Mouse (Mus musculus) heart, embryonic 15.5 days (tissue): Measurements from ENCODE around the gene Palm. TPM values are rescaled to one million over a fixed set of nuclear protein-coding genes. Genes with fewer than 3 reads are reported as not detected.

ENCODE experiments used
- ATAC-seq: fragments of 200-750 bp; cut with Nextera tagmentation; replicated peaks from 2 replicates; pipeline ENCODE4 v1.8.0; 2017; ENCODE audit warnings: low read depth, moderate TSS enrichment; ENCODE audit not compliant: insufficient number of reproducible peaks, insufficient read depth, low FRiP score
- H3K27ac ChIP-seq: fragments of 300-500 bp; sonication (generic); 2 replicates; pipeline ENCODE4 v1.5.1; 2015; ENCODE audit warnings: mild to moderate bottlenecking, inconsistent platforms
- H3K27me3 ChIP-seq: fragments of 300-500 bp; sonication (generic); 2 replicates; pipeline ENCODE4 v1.6.1; 2015; ENCODE audit warnings: inconsistent platforms
- H3K36me3 ChIP-seq: fragments of 300-500 bp; sonication (generic); 2 replicates; pipeline ENCODE4 v1.6.1; 2015; ENCODE audit warnings: mild to moderate bottlenecking, inconsistent platforms
- H3K4me1 ChIP-seq: fragments of 300-500 bp; sonication (generic); replicated peaks from 2 replicates; pipeline ENCODE4 v1.6.1; 2015; ENCODE audit warnings: inconsistent platforms
- H3K4me2 ChIP-seq: fragments of 300-500 bp; sonication (generic); 2 replicates; pipeline ENCODE4 v1.6.1; 2015; ENCODE audit warnings: inconsistent platforms, mild to moderate bottlenecking, moderate library complexity
- H3K4me3 ChIP-seq: fragments of 300-500 bp; sonication (generic); 2 replicates; pipeline ENCODE4 v1.5.1; 2015; ENCODE audit warnings: mild to moderate bottlenecking, inconsistent platforms
- H3K9ac ChIP-seq: fragments of 300-500 bp; sonication (generic); 2 replicates; pipeline ENCODE4 v1.6.1; 2015; ENCODE audit warnings: mild to moderate bottlenecking, inconsistent platforms
- H3K9me3 ChIP-seq: fragments of 300-500 bp; sonication (generic); replicated peaks from 2 replicates; pipeline ENCODE4 v1.6.1; 2016; ENCODE audit warnings: inconsistent platforms
- WGBS: fragments of 180-500 bp; shearing (Covaris S2); methylation state at CpG from one replicate; pipeline ENCODE4 v1.1.7; 2015; ENCODE audit warnings: mixed read lengths; 5-methylcytosine and 5-hydroxymethylcytosine counted together
- polyA plus RNA-seq: library from polyadenylated mRNA; unstranded; fragments of >200 nt; fragmentation: Nextera tagmentation; extraction: Ambion mirVana; gene quantifications from 2 replicates; pipeline ENCODE4 v1.2.1, GENCODE M21; 2015

Gene Palm
- polyA plus RNA-seq, 1 experiment from 2014 or later = 57.8 TPM

DNA sequence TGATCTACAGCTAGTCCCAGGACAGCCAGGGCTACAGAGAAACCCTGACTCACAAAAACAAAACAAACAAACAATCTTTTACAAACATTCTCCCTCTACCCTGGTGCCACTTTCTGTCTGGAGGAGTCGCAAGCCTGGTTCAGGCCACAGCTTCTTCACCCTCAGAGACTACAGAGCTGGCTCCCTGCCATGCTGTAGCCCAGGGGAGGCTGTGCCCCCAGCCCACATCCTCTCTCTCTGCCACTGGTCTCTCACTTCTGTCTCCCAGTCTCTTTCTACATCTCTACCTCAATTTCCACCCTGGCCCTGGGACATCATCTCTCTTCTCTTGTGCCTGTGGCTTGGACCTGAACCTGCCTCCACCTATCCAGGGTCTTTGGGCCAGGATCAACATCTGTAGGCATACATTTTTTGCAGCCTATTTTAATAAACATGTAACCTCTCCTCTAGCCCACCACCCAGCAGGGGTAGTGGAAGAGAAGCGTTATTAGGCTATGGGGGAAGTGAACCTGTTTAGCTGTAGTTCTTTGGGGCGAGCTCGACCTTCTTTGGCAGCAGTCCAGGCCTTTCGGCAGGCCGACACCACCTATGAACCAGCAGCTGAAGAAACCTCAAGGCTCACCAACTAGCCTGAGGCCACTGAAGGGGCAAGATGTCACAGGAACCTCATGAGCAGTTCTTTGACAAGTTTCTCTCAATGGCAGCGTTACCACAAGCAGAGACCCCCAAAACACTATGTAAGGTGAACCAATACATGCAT, 38.8 kb downstream of the Palm start:
- Histone ChIP-seq H3K36me3 (no peaks in the 10 kb centered on the region), H3K27ac (no peak overlapping the region), H3K9ac (no peak overlapping the region), H3K4me1 (peaks cover 3% of the 10 kb centered on the region; the same call in 1 of the 2 replicates), H3K9me3 (no peaks in the 10 kb centered on the region), H3K27me3 (no peaks in the 10 kb centered on the region), H3K4me2 (no peak overlapping the region), H3K4me3 (no peak overlapping the region)
- ATAC-seq = no peak
- 62% methylated on average over 7 of the region's 7 CpGs for WGBS

DNA sequence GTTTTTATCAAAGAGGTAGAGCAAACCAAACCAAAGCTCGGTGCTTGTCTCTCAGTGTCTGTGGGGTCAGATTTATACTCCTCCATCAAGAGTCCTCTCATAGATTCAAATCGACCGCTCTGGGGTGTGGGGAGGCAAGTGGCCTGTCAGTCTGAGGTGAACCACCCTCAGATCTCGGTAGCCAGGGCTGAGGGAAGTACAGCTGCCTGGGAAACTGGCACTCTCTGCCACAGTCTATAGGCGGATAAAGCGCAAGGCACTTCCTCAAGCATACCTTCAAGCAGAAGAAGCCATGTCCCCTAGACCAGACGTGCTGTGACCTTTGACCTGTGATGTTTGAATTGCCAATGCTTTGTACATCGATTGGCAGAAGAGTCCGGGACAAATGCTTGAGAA, 39.4 kb downstream of the Palm start:
- Histone ChIP-seq H3K9ac (no peak overlapping the region), H3K27me3 (no peaks in the 10 kb centered on the region), H3K4me3 (no peak overlapping the region), H3K9me3 (no peaks in the 10 kb centered on the region), H3K4me1 (peaks cover 3% of the 10 kb centered on the region; the same call in 1 of the 2 replicates), H3K4me2 (no peak overlapping the region), H3K27ac (no peak overlapping the region), H3K36me3 (no peaks in the 10 kb centered on the region)
- no peak for ATAC-seq
- WGBS = 75% methylated on average over 9 of the region's 9 CpGs

DNA sequence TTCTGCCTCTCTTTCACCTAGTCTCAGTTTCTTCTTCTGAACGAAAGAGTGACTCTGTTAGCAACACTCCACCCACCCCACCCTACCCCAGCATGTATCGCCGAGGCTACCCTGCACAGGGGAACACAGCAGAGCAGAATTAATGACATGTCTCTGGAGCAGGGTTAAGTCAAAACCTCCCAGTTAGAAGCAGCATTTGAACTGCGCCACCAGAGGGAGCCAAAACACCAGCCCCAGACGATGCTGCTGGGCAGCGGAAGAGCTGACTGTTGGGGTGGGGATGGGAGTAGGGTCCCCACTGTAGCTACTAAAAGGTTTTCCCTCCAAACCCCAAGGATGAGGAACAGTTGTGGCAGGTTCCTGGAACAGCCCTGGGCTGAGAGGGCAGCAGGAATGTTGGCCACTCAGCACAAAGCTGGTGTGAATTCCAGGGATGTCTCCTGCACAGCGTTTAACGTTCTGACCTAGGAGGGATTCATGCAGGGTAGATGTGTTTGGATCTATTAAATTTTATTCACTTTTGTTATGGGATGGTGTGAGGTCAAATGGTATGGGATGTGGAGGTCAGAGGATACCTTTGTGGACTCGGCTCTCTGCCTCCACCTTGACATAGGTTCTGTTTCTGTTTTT, 41.5 kb downstream of the Palm start:
- H3K4me3 ChIP-seq = no peak overlapping the region
- no peaks in the 10 kb centered on the region for H3K36me3 ChIP-seq
- H3K4me2 ChIP-seq = 0 out of 2 replicates have a peak overlapping the region, but pooled peaks have one; percentile 29
- H3K4me1 ChIP-seq = peaks cover 3% of the 10 kb centered on the region; the same call in 1 of the 2 replicates
- 14% methylated on average over 9 of the region's 9 CpGs for WGBS
- H3K27ac ChIP-seq = no peak overlapping the region
- ATAC-seq = peak; percentile 36; the same call in 1 of the 2 replicates
- H3K9ac ChIP-seq = no peak overlapping the region
- H3K27me3 ChIP-seq = no peaks in the 10 kb centered on the region
- no peaks in the 10 kb centered on the region for H3K9me3 ChIP-seq

DNA sequence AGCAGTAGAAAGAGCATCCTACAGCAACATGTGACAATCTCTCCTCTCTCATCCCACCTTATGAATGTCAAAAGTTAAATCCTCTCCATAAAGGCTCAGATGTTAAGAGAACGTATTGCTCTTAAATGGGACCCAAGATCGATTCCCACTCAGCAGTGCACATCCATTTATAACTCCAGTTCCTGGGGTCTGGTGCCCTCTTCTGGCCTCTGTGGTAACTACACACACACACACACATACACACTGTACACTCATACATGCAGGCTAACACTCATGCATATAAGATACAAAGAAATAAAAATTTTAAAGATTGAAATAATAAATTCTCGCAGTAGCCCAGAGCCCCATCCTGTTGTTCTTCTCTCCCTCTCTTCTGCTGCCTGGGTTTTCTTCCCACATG, 43.5 kb downstream of the Palm start:
- Histone ChIP-seq H3K36me3 (no peaks in the 10 kb centered on the region), H3K9ac (no peak overlapping the region), H3K4me3 (no peak overlapping the region), H3K27me3 (no peaks in the 10 kb centered on the region), H3K9me3 (no peaks in the 10 kb centered on the region), H3K27ac (no peak overlapping the region), H3K4me1 (peaks cover 15% of the 10 kb centered on the region), H3K4me2 (no peak overlapping the region)
- ATAC-seq = no peak
- 94% methylated on average over 3 of the region's 3 CpGs for WGBS

DNA sequence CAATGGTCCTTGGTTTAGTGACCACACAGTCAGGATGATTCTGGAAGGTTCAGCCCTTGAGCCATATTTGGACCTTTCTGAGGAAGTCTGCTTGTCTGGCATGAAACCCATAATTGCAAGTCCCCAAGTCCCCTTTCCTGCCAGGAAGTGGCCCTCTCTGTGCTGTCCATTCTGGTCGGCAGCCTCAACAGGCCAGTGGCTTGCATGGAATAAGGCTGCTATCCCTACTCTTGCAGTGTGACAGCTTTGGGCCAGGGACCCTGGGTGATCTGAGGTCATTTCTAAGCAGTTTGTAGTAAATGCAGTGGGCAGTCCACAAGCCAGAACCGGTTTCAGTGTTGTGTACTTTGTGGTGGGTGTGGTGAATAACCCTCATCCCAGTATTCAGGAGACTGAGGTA, 44.8 kb downstream of the Palm start:
- Histone ChIP-seq H3K4me1 (peaks cover 27% of the 10 kb centered on the region), H3K4me3 (no peak overlapping the region), H3K36me3 (no peaks in the 10 kb centered on the region), H3K9ac (no peak overlapping the region), H3K27ac (no peak overlapping the region), H3K4me2 (no peak overlapping the region), H3K27me3 (no peaks in the 10 kb centered on the region), H3K9me3 (no peaks in the 10 kb centered on the region)
- no peak for ATAC-seq
- 44% methylated on average over 2 of the region's 2 CpGs for WGBS

DNA sequence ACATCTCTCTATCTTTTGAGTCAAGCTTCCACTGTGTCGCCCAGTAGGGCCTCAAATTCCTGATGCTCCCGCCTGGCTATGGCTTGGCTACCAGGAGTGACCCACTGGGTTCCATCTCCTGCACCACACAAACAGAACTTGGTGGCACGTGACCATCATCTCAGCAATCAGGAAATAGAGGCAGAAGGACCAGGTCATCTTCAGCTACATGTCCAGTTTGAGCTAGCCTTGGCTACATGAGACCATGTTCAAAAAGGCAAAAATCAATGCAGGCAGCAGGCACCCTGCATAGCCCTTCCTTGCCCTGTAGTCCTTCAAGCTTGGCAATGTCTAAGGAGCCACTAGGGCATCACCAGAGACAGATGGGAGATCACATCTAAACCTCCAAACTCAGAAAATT, 46.7 kb downstream of the Palm start:
- no peak overlapping the region for H3K9ac ChIP-seq
- H3K4me3 ChIP-seq = no peak overlapping the region
- no peaks in the 10 kb centered on the region for H3K9me3 ChIP-seq
- WGBS = 87% methylated on average over 3 of the region's 3 CpGs
- H3K27me3 ChIP-seq = no peaks in the 10 kb centered on the region
- H3K36me3 ChIP-seq = no peaks in the 10 kb centered on the region
- peak overlapping the region; percentile 84 for H3K4me2 ChIP-seq
- H3K4me1 ChIP-seq = peaks cover 33% of the 10 kb centered on the region
- peak overlapping the region; percentile 94 for H3K27ac ChIP-seq
- no peak for ATAC-seq

DNA sequence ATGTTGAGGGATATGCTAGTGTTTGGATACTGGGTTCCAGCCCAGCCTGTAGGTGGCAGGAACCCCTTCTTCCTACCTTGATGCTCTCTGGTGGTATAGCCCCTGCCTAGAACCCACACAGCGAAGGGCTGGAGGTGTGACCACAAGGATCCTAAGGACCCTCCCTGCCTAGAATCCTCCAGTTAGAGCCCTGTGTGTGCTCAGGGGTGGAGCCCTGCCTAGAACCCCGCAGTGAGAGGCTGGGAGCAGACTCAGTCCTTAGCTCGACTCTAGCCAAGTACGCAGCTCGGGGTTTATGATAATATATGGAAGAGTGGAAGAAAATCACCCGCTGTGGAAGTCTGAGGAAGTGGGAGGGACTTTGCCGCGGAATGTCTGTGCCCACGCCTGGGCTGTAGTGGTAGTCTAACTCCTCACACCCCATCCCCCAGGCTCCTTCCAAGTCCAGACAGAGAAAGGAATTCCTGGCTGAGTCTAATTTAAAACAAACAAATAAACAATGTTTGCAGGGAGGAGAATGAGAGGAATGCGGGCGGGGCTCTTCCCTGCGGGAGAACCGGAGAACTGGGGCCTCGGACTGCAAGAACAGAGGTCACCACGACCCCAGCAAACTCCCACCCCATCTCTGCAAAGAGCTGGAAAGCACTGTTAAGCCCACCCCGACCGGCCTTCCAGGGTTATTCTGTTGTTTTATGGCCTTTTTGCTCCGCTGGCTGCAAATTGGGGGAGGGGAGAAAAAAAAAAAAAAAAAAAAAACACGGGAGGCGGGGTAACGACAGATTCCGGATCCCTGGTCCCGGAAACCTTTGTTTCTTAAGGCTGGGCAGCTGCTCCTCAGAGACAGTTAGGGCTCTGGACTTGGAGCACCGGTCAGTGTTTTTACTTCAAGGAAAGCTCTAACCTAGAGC, 47.5 kb downstream of the Palm start:
- Histone ChIP-seq H3K9ac (peak overlapping the region; percentile 57), H3K27ac (peak overlapping the region; percentile 94), H3K4me3 (peak overlapping the region; percentile 54), H3K27me3 (no peaks in the 10 kb centered on the region), H3K9me3 (no peaks in the 10 kb centered on the region), H3K4me2 (peak overlapping the region; percentile 84), H3K36me3 (no peaks in the 10 kb centered on the region), H3K4me1 (peaks cover 32% of the 10 kb centered on the region)
- ATAC-seq = peak; percentile 90
- WGBS = under 1% methylated on average over 24 of the region's 24 CpGs

DNA sequence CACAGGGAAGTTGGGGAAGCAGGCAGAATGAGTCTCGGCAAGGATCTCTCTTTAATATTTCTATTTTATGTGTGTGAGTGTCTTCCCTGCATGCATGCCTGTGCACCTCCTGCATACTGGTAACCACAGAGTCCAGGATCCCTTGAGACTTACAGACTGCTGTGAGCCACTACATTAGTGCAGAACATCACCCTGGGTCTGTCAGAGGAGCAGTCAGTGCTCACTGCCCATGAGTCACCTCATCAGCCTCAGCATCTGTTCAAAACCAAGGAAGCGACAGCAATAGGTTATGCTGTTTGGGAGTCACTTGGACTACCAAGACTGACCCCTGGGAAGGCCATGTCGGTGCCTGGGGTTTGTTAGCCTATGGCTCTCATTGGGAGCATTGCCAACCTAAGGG, 49.0 kb downstream of the Palm start:
- Histone ChIP-seq H3K36me3 (no peaks in the 10 kb centered on the region), H3K4me1 (peaks cover 32% of the 10 kb centered on the region), H3K27me3 (no peaks in the 10 kb centered on the region), H3K9ac (no peak overlapping the region), H3K4me2 (no peak overlapping the region), H3K9me3 (no peaks in the 10 kb centered on the region), H3K27ac (no peak overlapping the region), H3K4me3 (no peak overlapping the region)
- 66% methylated on average over 3 of the region's 3 CpGs for WGBS
- no peak for ATAC-seq

DNA sequence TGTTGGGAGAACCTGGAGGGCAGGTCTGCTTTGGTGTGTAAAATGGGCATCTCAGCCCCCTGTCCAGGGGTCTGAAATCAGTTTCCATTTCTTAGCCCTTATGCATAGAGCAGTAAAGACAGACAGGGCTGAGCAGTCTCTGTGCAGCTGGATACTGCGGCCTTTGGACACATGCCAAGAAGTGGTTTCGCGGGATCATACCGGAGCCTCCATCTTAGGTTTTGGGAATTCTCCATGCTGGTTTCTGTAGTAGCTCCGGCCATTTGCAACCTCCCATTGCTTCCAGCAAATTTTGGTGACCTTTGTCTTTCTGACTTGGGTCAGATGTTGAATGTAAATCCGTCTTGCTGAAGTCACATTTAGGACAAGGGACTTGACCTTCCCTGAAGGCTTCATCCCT, 50.1 kb downstream of the Palm start:
- H3K27ac ChIP-seq = no peak overlapping the region
- H3K4me1 ChIP-seq = peaks cover 32% of the 10 kb centered on the region
- WGBS = 54% methylated on average over 6 of the region's 6 CpGs
- no peaks in the 10 kb centered on the region for H3K9me3 ChIP-seq
- H3K4me2 ChIP-seq = no peak overlapping the region
- no peak for ATAC-seq
- H3K27me3 ChIP-seq = no peaks in the 10 kb centered on the region
- H3K9ac ChIP-seq = no peak overlapping the region
- H3K4me3 ChIP-seq = no peak overlapping the region
- H3K36me3 ChIP-seq = no peaks in the 10 kb centered on the region

DNA sequence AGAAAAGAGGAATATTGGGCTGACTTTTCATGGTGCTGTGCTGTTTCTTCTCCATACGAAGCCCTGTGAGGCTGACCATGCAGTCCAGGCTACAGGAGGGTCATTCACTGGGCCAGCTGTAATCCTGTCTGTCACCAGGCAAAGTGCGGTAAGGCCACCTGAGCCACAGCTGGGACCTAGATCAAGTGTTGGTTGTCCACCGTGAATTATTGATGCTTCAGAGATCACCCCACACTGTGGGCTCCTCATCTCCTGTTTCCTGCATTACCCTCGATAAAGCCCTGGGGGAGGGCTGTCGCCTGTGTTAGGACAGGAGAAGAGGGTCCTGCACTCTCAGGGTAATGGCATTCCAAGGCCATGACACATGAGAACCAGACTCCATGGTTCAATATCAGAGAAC, 53.2 kb downstream of the Palm start:
- no peaks in the 10 kb centered on the region for H3K27me3 ChIP-seq
- no peaks in the 10 kb centered on the region for H3K36me3 ChIP-seq
- peaks cover 27% of the 10 kb centered on the region for H3K4me1 ChIP-seq
- 53% methylated on average over 5 of the region's 5 CpGs for WGBS
- no peak overlapping the region for H3K4me3 ChIP-seq
- no peak for ATAC-seq
- H3K27ac ChIP-seq = no peak overlapping the region
- H3K4me2 ChIP-seq = no peak overlapping the region
- no peak overlapping the region for H3K9ac ChIP-seq
- H3K9me3 ChIP-seq = no peaks in the 10 kb centered on the region

DNA sequence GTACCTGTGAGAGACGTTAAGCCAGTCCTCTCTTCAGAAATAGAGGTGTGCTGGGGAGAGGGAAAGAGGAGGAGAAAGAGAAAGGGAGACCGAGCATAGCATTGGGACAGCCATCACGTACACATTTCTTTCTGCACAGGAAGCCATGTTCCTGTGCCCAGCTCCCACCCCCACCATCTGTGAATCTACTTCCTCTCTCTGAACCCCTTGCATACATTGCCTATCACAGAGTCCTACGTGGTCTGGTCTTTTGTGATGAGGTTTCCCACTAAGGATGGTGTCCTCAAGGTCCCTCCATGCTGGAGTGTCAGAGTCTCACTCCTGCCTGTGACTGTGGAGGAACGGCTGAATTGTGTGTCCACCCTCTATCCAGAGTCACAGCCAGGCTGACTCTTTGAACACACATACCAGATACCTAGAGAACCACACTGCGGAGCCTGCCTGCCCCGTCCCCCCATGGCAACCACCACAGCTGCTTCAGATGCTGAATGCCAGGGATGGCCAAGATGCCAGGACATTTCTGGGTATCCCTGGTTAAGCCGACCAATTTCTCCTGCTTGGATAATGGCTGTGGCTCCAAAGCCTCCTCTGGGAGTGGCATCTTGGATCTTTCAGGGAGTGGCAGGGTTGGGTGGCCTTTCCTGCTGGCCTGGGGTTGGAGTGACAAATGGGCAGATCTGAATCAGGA, 56.7 kb downstream of the Palm start:
- peaks cover 27% of the 10 kb centered on the region for H3K4me1 ChIP-seq
- WGBS = 67% methylated on average over 8 of the region's 8 CpGs

More for the DNA sequence above, 56.7 kb downstream of the Palm start:
- H3K36me3 ChIP-seq = no peaks in the 10 kb centered on the region
- peak overlapping the region; percentile 28; the same call in 1 of the 2 replicates for H3K27ac ChIP-seq
- no peaks in the 10 kb centered on the region for H3K9me3 ChIP-seq
- ATAC-seq = no peak
- no peak overlapping the region for H3K9ac ChIP-seq
- no peak overlapping the region for H3K4me2 ChIP-seq
- no peak overlapping the region for H3K4me3 ChIP-seq
- no peaks in the 10 kb centered on the region for H3K27me3 ChIP-seq
